In the genomic region with DNA sequence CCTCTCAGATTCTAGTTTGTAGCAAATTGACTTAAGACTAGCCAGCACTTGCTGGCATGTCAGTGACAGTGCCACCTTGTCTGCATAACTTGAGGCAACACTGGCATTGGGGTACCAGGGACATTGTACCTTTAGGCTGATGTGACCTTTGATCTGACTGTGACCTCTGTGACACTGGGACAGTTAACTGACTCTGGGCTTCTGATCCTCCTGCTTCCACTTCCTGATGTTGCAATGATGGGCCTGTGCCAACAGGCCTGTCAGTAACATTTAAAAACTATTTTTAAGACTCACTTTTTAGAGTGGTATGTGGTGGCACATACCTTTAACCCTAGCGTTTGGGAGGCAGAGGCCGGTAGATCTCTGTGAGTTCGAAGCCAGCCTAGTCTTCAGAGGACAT, we compare ENCODE assay signal across 18 mouse cellular contexts.
DNase-seq lines count a peak whose midpoint lies in the region; ATAC-seq and TF ChIP-seq lines count a peak whose summit lies in the region.
"Had no signal": no experiment of that assay in that cellular context is flagged by ENCODE, and none has a peak within 500 bp of the region (broad histone marks: within the 10 kb centered on the region; RNA-seq: fewer than 3 reads in every experiment).

No protein-coding gene starts in this region.

- 0 out of 2 replicates have a peak, but pooled peaks have one; percentile 14 for ATAC-seq in liver, embryonic 13.5 days (ENCODE audit: low read depth)
- no peak for ATAC-seq in hindbrain, embryonic 13.5 days (ENCODE audit: low FRiP score)
- ATAC-seq: Patski had no signal

- peak; percentile 97 for DNase-seq in liver, adult 2 months (ENCODE audit: extremely low read depth, low read depth, low spot score)
- DNase-seq in liver (no peak), 3T3-L1 (ENCODE audit: low read depth, low spot score) (peak; percentile 20), 416B (ENCODE audit: low read depth) (peak; percentile 66)
- no peak for DNase-seq in liver, embryonic 13.5 days
- no peak for DNase-seq in heart, adult 11 months
- DNase-seq: cerebellum, adult 9-10 months; embryo, embryonic 11 days; gastrocnemius, postnatal 10 days; heart, postnatal 10 days; kidney, adult 8-10 months; kidney, postnatal 4 days; left cerebral cortex, postnatal 4 days; retina, postnatal 1 day; thymus, postnatal 25 days had no signal

- no peaks in the 10 kb centered on the region for H3K27me3 ChIP-seq in liver, adult 2 months (ENCODE audit: control insufficient read depth, insufficient read depth, low read length)
- no peaks in the 10 kb centered on the region for H3K27me3 ChIP-seq in liver, embryonic 13.5 days
- H3K27me3 ChIP-seq in hindbrain, embryonic 13.5 days: no peaks in the 10 kb centered on the region
- H3K27me3 ChIP-seq: lung, embryonic 15.5 days; Patski had no signal

- no peaks in the 10 kb centered on the region for H3K9me3 ChIP-seq in liver, embryonic 13.5 days (replicated peaks)
- H3K9me3 ChIP-seq in hindbrain, embryonic 13.5 days: no peaks in the 10 kb centered on the region
- H3K9me3 ChIP-seq: lung, embryonic 15.5 days had no signal

- H3K79me2 ChIP-seq in liver, adult 2 months (ENCODE audit: control insufficient read depth, insufficient read depth, low read length): no peaks in the 10 kb centered on the region

- no peak overlapping the region for H3K4me3 ChIP-seq in liver, adult 2 months (ENCODE audit: insufficient read depth, low read depth, low read length)
- no peak overlapping the region for H3K4me3 ChIP-seq in liver, embryonic 13.5 days (replicated peaks)
- H3K4me3 ChIP-seq in hindbrain, embryonic 13.5 days: no peak overlapping the region
- H3K4me3 ChIP-seq: lung, embryonic 15.5 days had no signal

- no peak for TF ChIP-seq POLR2A in liver, adult 2 months (IDR thresholded peaks at IDR 0.05; ENCODE audit: extremely low read depth, insufficient read depth, low read length)

- H3K27ac ChIP-seq in liver, adult 2 months (replicated peaks; ENCODE audit: insufficient read depth, low read depth, low read length): peak overlapping the region; percentile 67
- peak overlapping the region; percentile 25 for H3K27ac ChIP-seq in liver, embryonic 13.5 days
- no peak overlapping the region for H3K27ac ChIP-seq in hindbrain, embryonic 13.5 days
- H3K27ac ChIP-seq: lung, embryonic 15.5 days had no signal

- no peak overlapping the region for H3K4me2 ChIP-seq in liver, embryonic 13.5 days
- H3K4me2 ChIP-seq in hindbrain, embryonic 13.5 days: no peak overlapping the region
- H3K4me2 ChIP-seq: lung, embryonic 15.5 days had no signal

- peaks cover 19% of the 10 kb centered on the region for H3K4me1 ChIP-seq in liver, adult 2 months (ENCODE audit: control insufficient read depth, insufficient read depth, low read length)
- peaks cover 31% of the 10 kb centered on the region for H3K4me1 ChIP-seq in liver, embryonic 13.5 days (replicated peaks)
- peaks cover 44% of the 10 kb centered on the region for H3K4me1 ChIP-seq in hindbrain, embryonic 13.5 days (replicated peaks)

- WGBS in liver, adult 2 months: 30% methylated on average over 3 of the region's 3 CpGs
- 74% methylated on average over 3 of the region's 3 CpGs for WGBS in liver, embryonic 13.5 days (ENCODE audit: insufficient replicate concordance)
- whole genome bisulfite sequencing in hindbrain, embryonic 13.5 days: 93% methylated on average over 3 of the region's 3 CpGs

- TF ChIP-seq CTCF in liver, adult 2 months (IDR thresholded peaks at IDR 0.05; ENCODE audit: low read depth, low read length): no peak

- no peaks in the 10 kb centered on the region for H3K36me3 ChIP-seq in liver, adult 2 months (ENCODE audit: control insufficient read depth, insufficient read depth, low read length)
- peaks cover 27% of the 10 kb centered on the region for H3K36me3 ChIP-seq in liver, embryonic 13.5 days
- peaks cover 48% of the 10 kb centered on the region for H3K36me3 ChIP-seq in hindbrain, embryonic 13.5 days

- H3K9ac ChIP-seq in liver, adult 2 months (ENCODE audit: low read depth, low read length): no peak overlapping the region
- no peak overlapping the region for H3K9ac ChIP-seq in liver, embryonic 13.5 days
- no peak overlapping the region for H3K9ac ChIP-seq in hindbrain, embryonic 13.5 days
- H3K9ac ChIP-seq: lung, embryonic 15.5 days had no signal

Comparison
In these comparisons a context has a peak if more than half of its experiments do, and no peak if none do; other contexts are left out.
1. DNase-seq: peak in liver, adult 2 months (single experiment), 3T3-L1 (single experiment) and 416B (single experiment); none in liver (single experiment), liver, embryonic 13.5 days (single experiment) and heart, adult 11 months (single experiment).